Comparison of ENCODE assay signal across 7 mouse cellular contexts in the genomic region with DNA sequence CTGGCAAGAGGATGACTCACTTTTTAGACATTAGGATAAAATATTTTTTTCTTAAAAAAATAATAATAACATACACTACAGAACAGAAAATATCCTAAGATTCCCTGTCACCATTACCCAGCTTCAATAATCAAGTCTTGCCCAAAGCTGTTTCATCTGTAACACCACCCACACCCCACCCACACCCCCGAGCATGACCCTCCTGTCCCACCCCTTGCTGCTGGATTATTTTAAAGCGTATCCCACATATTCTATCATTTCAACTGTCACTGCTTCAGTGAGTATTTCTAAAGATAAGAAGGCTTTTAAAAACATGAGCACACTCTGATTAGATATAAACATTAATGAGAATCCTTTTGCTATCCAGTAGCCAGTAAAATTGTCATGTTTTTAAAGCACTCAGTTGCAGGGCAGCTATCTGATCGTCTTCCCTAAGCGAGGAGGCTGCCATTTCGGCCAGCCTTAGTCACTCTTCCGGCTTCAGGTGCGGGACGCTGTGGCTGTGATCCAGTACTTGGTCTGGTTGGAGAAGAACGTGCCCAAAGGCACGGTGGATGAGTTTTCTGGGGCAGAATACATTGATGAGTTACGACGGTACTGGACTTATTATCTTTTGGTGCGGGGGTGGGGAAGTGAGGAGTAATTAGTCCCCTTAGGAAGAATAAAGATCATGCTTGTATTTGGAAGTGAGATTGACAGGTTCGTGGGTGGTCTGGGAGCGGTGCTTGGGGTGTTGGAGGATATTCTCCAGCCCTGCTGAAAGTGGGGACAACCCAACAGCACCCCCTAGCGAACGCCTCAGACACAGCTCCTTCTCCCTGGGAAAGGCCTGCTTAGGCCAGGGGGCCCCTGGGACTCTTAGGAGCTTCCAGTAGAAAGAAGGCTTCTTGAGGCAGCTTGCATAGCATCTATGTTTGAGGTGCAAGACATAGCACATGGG. TPM values are rescaled to one million over a fixed set of nuclear protein-coding genes. Genes with fewer than 3 reads are reported as not detected.
A peak's percentile ranks its signal among the peaks of the same experiment; 100 is the strongest.
DNase-seq lines count a peak whose midpoint lies in the region; ATAC-seq and TF ChIP-seq lines count a peak whose summit lies in the region.

No protein-coding gene starts in this region.

- 29% methylated on average over 17 of the region's 17 CpGs for WGBS in hindbrain, embryonic 16.5 days

- H3K27me3 ChIP-seq in hindbrain, embryonic 16.5 days (replicated peaks; ENCODE audit: control insufficient read depth, insufficient read depth, low read length): no peaks in the 10 kb centered on the region

- peak; percentile 73 to 87 for DNase-seq in adrenal gland, adult (ENCODE audit: inconsistent age in 2 of 2, low spot score in 1 of 2)
- DNase-seq in cerebellum, postnatal 36 days: peak; percentile 74
- DNase-seq in gastrocnemius, adult 2 months: peak; percentile 69
- DNase-seq in left cerebral cortex, postnatal 10 days (ENCODE audit: extremely low spot score in 1 of 2, low spot score in 2 of 2): peak; percentile 9 to 66
- DNase-seq in spleen, adult 12 weeks (ENCODE audit: low spot score): peak; percentile 29

- no peaks in the 10 kb centered on the region for H3K36me3 ChIP-seq in hindbrain, embryonic 16.5 days (ENCODE audit: control insufficient read depth, insufficient read depth, low read length)

- peak overlapping the region; percentile 39 for H3K4me2 ChIP-seq in hindbrain, embryonic 16.5 days (ENCODE audit: low read length)

- peak overlapping the region; percentile 47 for H3K4me3 ChIP-seq in gastrocnemius, adult 2 months
- H3K4me3 ChIP-seq in hindbrain, embryonic 16.5 days (ENCODE audit: low read length): no peak overlapping the region

- peak; percentile 82 for TF ChIP-seq CTCF in gastrocnemius, adult 2 months (IDR thresholded peaks at IDR 0.05)

- ATAC-seq in hindbrain, embryonic 16.5 days: no peak
- peak; percentile 88 for ATAC-seq in megakaryocyte-erythroid progenitor cell, adult 5-6 weeks (replicated peaks; ENCODE audit: low FRiP score, low TSS enrichment, poor library complexity, severe bottlenecking)

- H3K9ac ChIP-seq in hindbrain, embryonic 16.5 days (ENCODE audit: low read depth, low read length): no peak overlapping the region

- no peaks in the 10 kb centered on the region for H3K4me1 ChIP-seq in hindbrain, embryonic 16.5 days (ENCODE audit: control insufficient read depth, insufficient read depth, low read depth, low read length)

- H3K9me3 ChIP-seq in hindbrain, embryonic 16.5 days (ENCODE audit: control insufficient read depth, low read length): no peaks in the 10 kb centered on the region

- intact Hi-C loops in gastrocnemius, adult 2 months (cut with DNase I): loop anchor here (1.0 to 10.0 kb wide), 3 partner anchors 104 to 134 kb away; a partner anchor contains a TSS
- intact Hi-C loops in left cerebral cortex, postnatal 10 days (cut with DNase I): no loop called here

- 0 out of 2 replicates have a peak overlapping the region, but pooled peaks have one; percentile 5 for H3K27ac ChIP-seq in gastrocnemius, adult 2 months
- no peak overlapping the region for H3K27ac ChIP-seq in hindbrain, embryonic 16.5 days (ENCODE audit: low read depth, low read length)

RNA-seq across cellular contexts. Expression of a gene that starts 15.9 kb away (rescaled TPM):
- under 1 TPM; 0.59 to 0.89 TPM for total RNA-seq in gastrocnemius, adult 2 months (2021)
- polyA plus RNA-seq in hindbrain, embryonic 16.5 days (2015; fragmentation: Nextera tagmentation; extraction: Ambion mirVana): 0.76 and 1.1 TPM in 2 replicates
- under 1 TPM; 0.13 to 0.39 TPM for total RNA-seq in left cerebral cortex, postnatal 10 days (2021)
- total RNA-seq in megakaryocyte-erythroid progenitor cell, adult 5-6 weeks (2014; fragmentation: Nextera tagmentation): 3.6 TPM in 1 of 2 replicates, not detected in the other
- 0.47 TPM in 1 of 2 replicates, not detected in the other for total RNA-seq in megakaryocyte-erythroid progenitor cell, adult 5-6 weeks (2017)

RNA-seq across cellular contexts. Expression of a gene that starts 21.8 kb away (rescaled TPM):
- under 1 TPM; 0.17 to 0.28 TPM for total RNA-seq in gastrocnemius, adult 2 months (2021)
- polyA plus RNA-seq in hindbrain, embryonic 16.5 days (2015; fragmentation: Nextera tagmentation; extraction: Ambion mirVana): 1.2 and 1.4 TPM in 2 replicates
- 1 to 10 TPM; 1.6 to 1.8 TPM for total RNA-seq in left cerebral cortex, postnatal 10 days (2021)
- 34.7 and 38.6 TPM in 2 replicates for total RNA-seq in megakaryocyte-erythroid progenitor cell, adult 5-6 weeks (2014; fragmentation: Nextera tagmentation)
- total RNA-seq in megakaryocyte-erythroid progenitor cell, adult 5-6 weeks (2017): 49.8 and 63.2 TPM in 2 replicates

Comparison
In these comparisons a context has a peak if more than half of its experiments do, and no peak if none do; other contexts are left out.
1. DNase-seq: peak in every context shown above with its lines; median percentile 80 in adrenal gland, adult; 74 in cerebellum, postnatal 36 days; 69 in gastrocnemius, adult 2 months; 38 in left cerebral cortex, postnatal 10 days; 29 in spleen, adult 12 weeks.
2. RNA of a gene that starts 21.8 kb away (total RNA-seq): 34.7 to 63.2 TPM in megakaryocyte-erythroid progenitor cell, adult 5-6 weeks; 1.6 to 1.8 TPM in left cerebral cortex, postnatal 10 days and 0.17 to 0.28 TPM in gastrocnemius, adult 2 months; every median in the first group is over 10 times any median in the second.